Mouse (Mus musculus) thymus, postnatal 0 days (tissue): ENCODE measurements at regions not wholly inside any gene's neighbourhood (a gene's known extent, or its start where the extent isn't known, plus 50 kb on each side); places are given as distances from the start of the nearest gene placed in this dataset.

Experiments
- DNase-seq: peaks from one replicate; pipeline ENCODE4 v3.0.0-alpha.2; 2015; ENCODE audit warnings: low spot score

- DNase-seq = peak; percentile 28
Observed at GRCm38 (mm10) chr13:30085446-30085845, 50.8 kb upstream of the Mboat1 start.

GRCm38 (mm10) chr13:30085005-30085404 lies 51.3 kb upstream of the Mboat1 start:
- peak; percentile 91 for DNase-seq

- DNase-seq = no peak
Observed at GRCm38 (mm10) chr13:30084386-30084785, 51.9 kb upstream of the Mboat1 start.

GRCm38 (mm10) chr13:30083949-30084348 lies 52.3 kb upstream of the Mboat1 start:
- DNase-seq = no peak

GRCm38 (mm10) chr13:30082761-30083160 lies 53.5 kb upstream of the Mboat1 start:
- DNase-seq = no peak

GRCm38 (mm10) chr13:30080705-30081474 lies 55.4 kb upstream of the Mboat1 start:
- no peak for DNase-seq

GRCm38 (mm10) chr13:30074517-30075064 lies 61.7 kb upstream of the Mboat1 start:
- no peak for DNase-seq

- no peak for DNase-seq
Observed at GRCm38 (mm10) chr13:30074069-30074468, 62.2 kb upstream of the Mboat1 start.

GRCm38 (mm10) chr13:30069397-30069796 lies 66.9 kb upstream of the Mboat1 start:
- no peak for DNase-seq

GRCm38 (mm10) chr13:30067581-30068375 lies 68.5 kb upstream of the Mboat1 start:
- no peak for DNase-seq

- DNase-seq = no peak
Observed at GRCm38 (mm10) chr13:30065520-30065919, 70.8 kb upstream of the Mboat1 start.

- DNase-seq = no peak
Observed at GRCm38 (mm10) chr13:30063741-30064140, 72.5 kb upstream of the Mboat1 start.

GRCm38 (mm10) chr13:30062285-30062684 lies 74.0 kb upstream of the Mboat1 start:
- no peak for DNase-seq

GRCm38 (mm10) chr13:30055141-30055645 lies 69.3 kb upstream of the E2f3 start:
- DNase-seq = no peak

GRCm38 (mm10) chr13:30051891-30052550 lies 66.2 kb upstream of the E2f3 start:
- no peak for DNase-seq

GRCm38 (mm10) chr13:30050745-30051508 lies 65.1 kb upstream of the E2f3 start:
- no peak for DNase-seq

- no peak for DNase-seq
Observed at GRCm38 (mm10) chr13:30048260-30048859, 62.5 kb upstream of the E2f3 start.

GRCm38 (mm10) chr13:30046504-30047169 lies 60.8 kb upstream of the E2f3 start:
- DNase-seq = no peak

GRCm38 (mm10) chr13:30046061-30046460 lies 60.2 kb upstream of the E2f3 start:
- no peak for DNase-seq

- peak; percentile 35 for DNase-seq
Observed at GRCm38 (mm10) chr13:30045225-30045624, 59.4 kb upstream of the E2f3 start.
